Mouse (Mus musculus) thymus, adult 2 months (tissue): ENCODE data around the gene Nudcd3. TPM values are rescaled to one million over a fixed set of nuclear protein-coding genes. Genes with fewer than 3 reads are reported as not detected.

ENCODE experiments used
- DNase-seq: peaks from one replicate; pipeline ENCODE4 v3.0.0; 2021
- H3K27ac ChIP-seq: fragments of 200-500 bp; 2 replicates; pipeline ENCODE4 v1.5.1; 2012; ENCODE audit warnings: low read length, control low read depth; ENCODE audit not compliant: control insufficient read depth, insufficient read depth
- H3K27me3 ChIP-seq: fragments of 200-500 bp; 2 replicates; pipeline ENCODE4 v1.6.1; 2012; ENCODE audit warnings: mild to moderate bottlenecking, low read length, moderate library complexity, mixed read lengths; ENCODE audit not compliant: control insufficient read depth, insufficient read depth
- H3K36me3 ChIP-seq: fragments of 200-500 bp; 2 replicates; pipeline ENCODE4 v1.6.1; 2012; ENCODE audit warnings: mild to moderate bottlenecking, low read length, moderate library complexity; ENCODE audit not compliant: control insufficient read depth, insufficient read depth
- H3K4me1 ChIP-seq: fragments of 200-500 bp; replicated peaks from 2 replicates; pipeline ENCODE4 v1.6.1; 2012; ENCODE audit warnings: low read length; ENCODE audit not compliant: control insufficient read depth, insufficient read depth
- H3K4me3 ChIP-seq: fragments of 200-500 bp; 2 replicates; pipeline ENCODE4 v1.5.1; 2012; ENCODE audit warnings: mild to moderate bottlenecking, low read length, control low read depth, moderate library complexity; ENCODE audit not compliant: control insufficient read depth, insufficient read depth
- CTCF ChIP-seq: fragments of 200-500 bp; IDR thresholded peaks from 2 replicates; pipeline ENCODE4 v1.5.1; 2012; ENCODE audit warnings: mild to moderate bottlenecking, control low read depth, low read length, moderate library complexity, borderline replicate concordance; ENCODE audit not compliant: control insufficient read depth, poor library complexity, insufficient read depth; ENCODE audit errors: extremely low read depth
- POLR2A ChIP-seq: fragments of 200-500 bp; IDR thresholded peaks from 2 replicates; pipeline ENCODE4 v1.6.1; 2012; ENCODE audit warnings: mild to moderate bottlenecking, low read length, control low read depth, moderate library complexity; ENCODE audit not compliant: control insufficient read depth, poor library complexity, insufficient read depth; ENCODE audit errors: extremely low read depth
- WGBS: fragments of 180-500 bp; shearing (Covaris S2); methylation state at CpG from one replicate; pipeline ENCODE4 v1.1.7; 2018; 5-methylcytosine and 5-hydroxymethylcytosine counted together
- polyA plus RNA-seq: library from polyadenylated mRNA; depleted of rRNA; stranded (reverse); fragments of >200 nt; gene quantifications from 2 replicates; pipeline ENCODE4 v1.2.3, GENCODE M21; 2012; rRNA removed

Nudcd3 gene
- polyA plus RNA-seq, result 52.1 and 62.2 TPM in 2 replicates

DNA sequence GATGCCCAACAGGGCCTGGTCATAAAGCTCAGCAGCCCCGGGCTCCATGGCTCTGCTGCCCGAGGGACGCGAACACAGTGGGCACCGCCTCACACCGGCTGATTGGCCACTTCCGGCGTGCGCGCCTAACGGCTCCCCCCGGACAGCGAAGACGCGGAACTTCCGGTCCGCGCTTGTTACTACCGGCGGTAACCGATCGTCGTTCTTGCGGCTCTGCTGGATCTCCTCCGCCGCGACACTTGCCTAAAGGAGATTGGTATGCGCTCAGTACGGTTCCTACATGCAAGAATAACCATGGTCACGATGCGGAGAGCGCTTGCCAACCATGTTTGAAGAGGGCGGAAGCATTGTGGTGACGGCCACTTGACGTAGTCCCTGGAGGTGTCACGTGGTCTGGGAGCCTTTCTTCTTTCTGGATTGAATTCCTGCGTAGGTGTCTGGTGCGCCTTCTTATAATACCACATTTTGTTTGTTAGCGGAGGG, at the start of gene Nudcd3:
Gene Nudcd3, minus strand, starts transcription at position 329 of the 483 bp plus-strand sequence.
- WGBS, result under 1% methylated on average over 39 of the region's 39 CpGs
- peak; percentile 86 for DNase-seq

DNA sequence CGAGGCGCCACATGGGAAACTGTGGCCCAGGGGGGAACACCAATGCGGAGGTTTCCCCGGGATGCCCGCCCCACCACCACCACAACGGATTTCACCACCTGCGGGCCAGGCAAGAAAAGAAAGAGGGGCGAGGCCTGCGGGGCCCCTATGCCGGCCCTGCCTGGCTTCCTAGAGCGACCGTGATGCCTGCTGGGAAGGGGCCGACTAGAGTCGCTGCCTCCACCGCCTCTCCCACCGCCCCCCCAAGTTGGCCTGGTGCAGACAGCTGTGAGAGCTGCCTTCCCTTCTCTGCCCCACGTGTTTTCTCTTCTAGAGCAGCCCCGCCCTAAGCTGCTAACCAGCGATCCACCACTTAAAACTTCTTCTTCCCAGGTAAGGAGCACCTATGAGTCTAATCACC, 44.5 kb upstream of the Nudcd3 start:
- Histone ChIP-seq H3K27me3 (no peaks in the 10 kb centered on the region), H3K36me3 (no peaks in the 10 kb centered on the region), H3K27ac (no peak overlapping the region), H3K4me3 (no peak overlapping the region), H3K4me1 (no peaks in the 10 kb centered on the region)
- WGBS, result 79% methylated on average over 19 of the region's 19 CpGs
- no peak for DNase-seq
- TF ChIP-seq CTCF, result no peak
- no peak for TF ChIP-seq POLR2A

More for the DNA sequence above, at the start of gene Nudcd3:
- Histone ChIP-seq H3K4me3 (peak within 1 kb of the TSS; percentile 61), H3K4me1 (peaks cover 15% of the 10 kb centered on the region), H3K27me3 (no peaks in the 10 kb centered on the region), H3K36me3 (no peaks in the 10 kb centered on the region), H3K27ac (peak within 1 kb of the TSS; percentile 76)
- TF ChIP-seq POLR2A (no peak), CTCF (no peak)

DNA sequence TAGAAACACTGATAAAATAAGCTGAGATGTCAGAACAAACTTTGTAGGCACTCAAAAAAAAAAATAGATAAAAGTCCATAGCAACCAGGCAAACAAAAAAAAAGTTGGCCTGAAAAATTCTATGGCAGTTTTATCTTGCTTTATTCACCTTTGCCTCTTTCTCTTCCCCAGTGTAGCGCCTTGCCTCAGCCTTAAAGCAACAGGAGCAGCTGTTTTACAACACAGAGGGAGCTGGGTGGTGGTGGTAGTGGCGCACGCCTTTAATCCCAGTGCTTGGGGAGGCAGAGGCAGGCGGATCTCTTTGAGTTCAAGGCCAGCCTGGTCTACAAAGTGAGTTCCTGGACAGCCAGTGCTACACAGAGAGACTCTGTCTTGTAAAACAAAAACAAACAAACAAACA, 32.8 kb upstream of the Nudcd3 start:
- H3K27me3 ChIP-seq, result no peaks in the 10 kb centered on the region
- TF ChIP-seq POLR2A, result no peak
- TF ChIP-seq CTCF, result no peak
- DNase-seq, result no peak
- no peak overlapping the region for H3K27ac ChIP-seq
- 91% methylated on average over 4 of the region's 4 CpGs for WGBS
- no peak overlapping the region for H3K4me3 ChIP-seq
- H3K4me1 ChIP-seq, result no peaks in the 10 kb centered on the region
- H3K36me3 ChIP-seq, result no peaks in the 10 kb centered on the region

DNA sequence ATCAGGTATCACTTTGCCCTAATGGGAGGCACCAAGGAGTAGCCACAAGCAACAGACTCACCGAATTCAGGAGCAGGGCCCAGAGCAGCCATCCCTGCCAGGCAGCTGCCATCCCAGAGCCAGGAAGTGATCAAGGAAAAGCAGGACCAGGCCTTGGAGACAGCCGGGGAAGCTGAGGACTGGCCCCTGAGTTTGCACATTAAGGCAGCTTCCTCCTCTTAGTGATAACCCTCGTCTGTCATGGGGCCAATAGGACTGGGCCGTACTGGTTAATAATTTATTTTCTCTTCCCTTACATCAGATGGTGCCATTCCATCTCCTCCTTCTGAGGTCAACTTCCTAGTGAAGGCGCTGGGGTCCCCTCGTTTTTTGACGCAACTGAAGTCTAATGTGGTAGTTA, 29.8 kb upstream of the Nudcd3 start, which contains the start of gene Npc1l1:
Gene Npc1l1, minus strand, starts transcription at position 132 of the 400 bp plus-strand sequence.
- Histone ChIP-seq H3K27me3 (no peaks in the 10 kb centered on the region), H3K36me3 (no peaks in the 10 kb centered on the region), H3K4me3 (no peak within 1 kb of the TSS), H3K4me1 (no peaks in the 10 kb centered on the region), H3K27ac (no peak within 1 kb of the TSS)
- DNase-seq, result no peak
- WGBS, result 87% methylated on average over 7 of the region's 7 CpGs
- no peak for TF ChIP-seq CTCF
- TF ChIP-seq POLR2A, result no peak

DNA sequence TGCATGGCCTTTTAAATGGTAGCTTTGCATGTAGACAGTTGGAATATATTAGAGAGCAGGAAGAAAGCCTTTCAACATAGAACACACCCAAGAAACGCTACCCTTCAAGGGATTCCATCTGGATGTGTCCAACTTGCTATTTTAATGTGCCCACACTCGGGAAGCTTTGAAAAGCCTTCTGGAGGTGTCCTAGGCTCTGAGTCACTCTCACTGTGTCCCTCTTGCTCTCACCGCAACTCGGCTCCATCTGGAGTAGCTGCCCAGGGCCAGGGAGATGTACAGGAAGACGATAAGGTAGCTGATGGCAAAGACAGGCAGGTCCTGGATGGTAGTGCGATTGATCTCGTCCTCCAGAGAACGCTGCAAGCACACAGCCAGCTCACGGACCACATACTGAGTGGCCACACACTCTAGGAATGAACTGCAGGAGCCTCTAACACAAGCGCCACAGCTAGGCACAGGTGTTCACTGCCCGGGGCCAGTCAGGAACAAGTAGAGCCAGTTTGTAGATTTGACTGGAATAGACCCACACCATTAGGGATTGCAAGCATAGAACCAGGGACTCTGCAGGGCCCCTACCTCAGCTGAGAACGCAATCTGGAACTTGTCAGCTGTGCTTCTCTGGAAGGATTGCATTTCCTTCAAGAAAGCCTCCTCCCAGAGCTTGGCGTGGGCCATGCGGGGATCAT, 24.5 kb upstream of the Nudcd3 start:
- no peak overlapping the region for H3K27ac ChIP-seq
- no peaks in the 10 kb centered on the region for H3K4me1 ChIP-seq
- no peak overlapping the region for H3K4me3 ChIP-seq
- no peak for TF ChIP-seq POLR2A
- TF ChIP-seq CTCF, result no peak
- H3K27me3 ChIP-seq, result no peaks in the 10 kb centered on the region
- no peak for DNase-seq
- WGBS, result 90% methylated on average over 14 of the region's 14 CpGs
- no peaks in the 10 kb centered on the region for H3K36me3 ChIP-seq

DNA sequence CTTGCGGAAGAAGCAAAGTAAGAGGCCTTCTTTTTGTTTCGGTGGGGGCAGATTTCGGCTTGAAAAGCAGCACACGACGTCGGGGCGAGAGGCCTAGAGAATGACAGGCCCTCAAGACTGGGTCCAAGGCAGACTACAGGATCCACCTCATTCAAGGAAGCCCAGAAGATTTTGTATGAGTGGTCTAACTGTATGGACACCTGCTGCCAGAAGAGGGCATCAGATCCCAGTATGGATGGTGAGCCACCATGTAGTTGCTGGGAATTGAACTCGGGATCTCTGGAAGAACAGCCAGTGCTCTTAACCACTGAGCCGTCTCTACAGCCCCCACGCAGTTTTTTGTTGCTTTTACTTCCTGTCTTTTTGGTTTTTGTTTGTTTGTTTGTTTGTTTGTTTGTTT, 22.0 kb upstream of the Nudcd3 start:
- Histone ChIP-seq H3K27ac (no peak overlapping the region), H3K27me3 (no peaks in the 10 kb centered on the region), H3K4me3 (no peak overlapping the region), H3K4me1 (no peaks in the 10 kb centered on the region), H3K36me3 (no peaks in the 10 kb centered on the region)
- WGBS, result 94% methylated on average over 10 of the region's 10 CpGs
- no peak for DNase-seq
- TF ChIP-seq POLR2A, result no peak
- no peak for TF ChIP-seq CTCF
